Mouse (Mus musculus) kidney, embryonic 14.5 days (tissue): ENCODE measurements around the gene Best2. TPM values are rescaled to one million over a fixed set of nuclear protein-coding genes. Genes with fewer than 3 reads are reported as not detected.

ENCODE experiments used
- ATAC-seq: fragments of 200-750 bp; cut with Nextera tagmentation; 2 replicates; pipeline ENCODE4 v1.8.0; 2017; ENCODE audit warnings: moderate number of reproducible peaks, mild to moderate bottlenecking, moderate TSS enrichment, moderate library complexity; ENCODE audit not compliant: low FRiP score, low TSS enrichment
- H3K27ac ChIP-seq: fragments of 300-500 bp; sonication (generic); 2 replicates; pipeline ENCODE4 v1.5.1; 2014; ENCODE audit warnings: low read depth, mild to moderate bottlenecking, low read length, moderate library complexity, mixed read lengths
- H3K27me3 ChIP-seq: fragments of 300-500 bp; sonication (generic); 2 replicates; pipeline ENCODE4 v1.6.1; 2014; ENCODE audit warnings: mild to moderate bottlenecking, low read length; ENCODE audit not compliant: control insufficient read depth, insufficient read depth
- H3K36me3 ChIP-seq: fragments of 300-500 bp; sonication (generic); 2 replicates; pipeline ENCODE4 v1.6.1; 2014; ENCODE audit warnings: low read length, mixed read lengths; ENCODE audit not compliant: control insufficient read depth, insufficient read depth
- H3K4me1 ChIP-seq: fragments of 300-500 bp; sonication (generic); 2 replicates; pipeline ENCODE4 v1.6.1; 2014; ENCODE audit warnings: low read length, mixed read lengths; ENCODE audit not compliant: control insufficient read depth, insufficient read depth
- H3K4me2 ChIP-seq: fragments of 300-500 bp; sonication (generic); replicated peaks from 2 replicates; pipeline ENCODE4 v1.6.1; 2014; ENCODE audit warnings: low read depth, mild to moderate bottlenecking, low read length
- H3K4me3 ChIP-seq: fragments of 300-500 bp; sonication (generic); 2 replicates; pipeline ENCODE4 v1.5.1; 2014; ENCODE audit warnings: mild to moderate bottlenecking, low read length
- H3K9ac ChIP-seq: fragments of 300-500 bp; sonication (generic); 2 replicates; pipeline ENCODE4 v1.6.1; 2014; ENCODE audit warnings: low read depth, mild to moderate bottlenecking, low read length, moderate library complexity
- H3K9me3 ChIP-seq: fragments of 300-500 bp; sonication (generic); 2 replicates; pipeline ENCODE4 v1.6.1; 2016; ENCODE audit warnings: low read length; ENCODE audit not compliant: control insufficient read depth
- WGBS: fragments of 180-500 bp; shearing (Covaris S2); extraction: QIAGEN DNeasy Blood & Tissue Kit; methylation state at CpG from one replicate; pipeline ENCODE4 v1.1.7; 2014; 5-methylcytosine and 5-hydroxymethylcytosine counted together
- polyA plus RNA-seq: library from polyadenylated mRNA; unstranded; fragments of >200 nt; fragmentation: Nextera tagmentation; extraction: Ambion mirVana; gene quantifications from 2 replicates; pipeline ENCODE4 v1.2.1, GENCODE M21; 2014

Gene Best2
- polyA plus RNA-seq, 1 experiment from 2014 or later, result not detected

- WGBS, result 41% methylated on average over 11 of the region's 11 CpGs
- H3K36me3 ChIP-seq, result no peaks in the 10 kb centered on the region
- peaks cover 70% of the 10 kb centered on the region for H3K4me1 ChIP-seq
- no peak overlapping the region for H3K9ac ChIP-seq
- H3K4me3 ChIP-seq, result no peak overlapping the region
- H3K27me3 ChIP-seq, result no peaks in the 10 kb centered on the region; the same call in 1 of the 2 replicates
- ATAC-seq, result no peak
- H3K9me3 ChIP-seq, result no peaks in the 10 kb centered on the region
- H3K27ac ChIP-seq, result peak overlapping the region; percentile 53; the same call in 1 of the 2 replicates
- peak overlapping the region; percentile 98 for H3K4me2 ChIP-seq
Observed at GRCm38 (mm10) chr8:84980622-84981358, 33.5 kb downstream of the Best2 start.

DNA sequence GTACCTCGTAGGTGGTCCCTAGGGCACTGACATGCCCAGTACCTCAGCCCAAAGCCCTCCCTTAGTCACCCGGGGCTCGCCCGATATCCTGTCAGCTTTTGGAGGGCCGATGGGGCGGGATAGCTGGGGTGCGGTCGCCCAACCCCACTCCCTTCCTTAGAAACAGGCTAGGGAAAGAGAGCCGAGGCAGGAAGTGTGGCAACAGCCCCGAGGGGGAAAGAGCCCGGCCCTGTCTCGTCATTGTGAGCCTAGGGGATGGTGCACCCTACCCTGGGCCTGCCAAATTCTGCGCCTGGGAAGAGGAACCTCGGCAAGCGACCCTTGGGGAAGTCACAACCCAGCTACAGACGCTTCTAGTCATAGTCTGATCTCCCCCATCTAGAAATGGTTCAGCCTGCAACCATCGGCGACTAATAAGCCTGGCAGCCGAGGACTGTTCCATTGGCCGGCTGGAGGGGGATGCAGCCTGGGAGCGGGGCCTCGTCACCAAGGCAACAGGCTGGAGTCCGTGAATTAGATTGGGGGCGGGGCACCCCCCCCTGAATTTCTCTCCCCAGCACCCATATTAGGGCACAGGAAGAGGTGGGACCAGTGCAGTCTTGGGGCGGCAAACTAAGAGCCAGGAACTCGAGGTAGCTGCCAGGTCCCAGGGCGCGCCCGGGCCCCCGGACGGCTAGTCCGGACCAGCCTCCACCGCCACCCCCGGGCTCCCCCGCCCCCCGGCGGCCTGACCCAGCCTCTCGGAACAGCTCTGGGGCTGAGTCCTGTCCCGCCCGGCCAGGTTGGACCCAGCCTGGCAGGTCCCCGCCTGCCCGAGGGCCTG is 34.5 kb downstream of the Best2 start:
- peaks cover 65% of the 10 kb centered on the region for H3K4me1 ChIP-seq
- peak; percentile 14 for ATAC-seq
- peak overlapping the region; percentile 30; the same call in 1 of the 2 replicates for H3K27ac ChIP-seq

GRCm38 (mm10) chr8:84978248-84978940 is 35.9 kb downstream of the Best2 start, which contains the start of gene Junb:
Gene Junb, minus strand, starts transcription at chr8:84978718.
- peak within 1 kb of the TSS; percentile 68 for H3K9ac ChIP-seq
- H3K27me3 ChIP-seq, result no peaks in the 10 kb centered on the region; the same call in 1 of the 2 replicates
- peak; percentile 51 for ATAC-seq
- peaks cover 58% of the 10 kb centered on the region for H3K4me1 ChIP-seq
- H3K27ac ChIP-seq, result peak within 1 kb of the TSS; percentile 52; the same call in 1 of the 2 replicates
- H3K9me3 ChIP-seq, result no peaks in the 10 kb centered on the region
- H3K4me3 ChIP-seq, result peak within 1 kb of the TSS; percentile 58
- peak within 1 kb of the TSS; percentile 98 for H3K4me2 ChIP-seq
- WGBS, result under 1% methylated on average over 62 of the region's 63 CpGs
- H3K36me3 ChIP-seq, result peaks cover 11% of the 10 kb centered on the region

More for the DNA sequence above, 34.5 kb downstream of the Best2 start:
- peak overlapping the region; percentile 33 for H3K4me3 ChIP-seq
- peaks cover 4% of the 10 kb centered on the region; the same call in 1 of the 2 replicates for H3K36me3 ChIP-seq
- H3K27me3 ChIP-seq, result no peaks in the 10 kb centered on the region; the same call in 1 of the 2 replicates
- peak overlapping the region; percentile 98 for H3K4me2 ChIP-seq
- H3K9me3 ChIP-seq, result no peaks in the 10 kb centered on the region
- peak overlapping the region; percentile 31; the same call in 1 of the 2 replicates for H3K9ac ChIP-seq
- WGBS, result 3% methylated on average over 41 of the region's 42 CpGs

- ATAC-seq, result no peak
- H3K36me3 ChIP-seq, result peaks cover 19% of the 10 kb centered on the region
- peak overlapping the region; percentile 58 for H3K4me3 ChIP-seq
- H3K4me2 ChIP-seq, result peak overlapping the region; percentile 98
- H3K9ac ChIP-seq, result peak overlapping the region; percentile 68
- peak overlapping the region; percentile 52; the same call in 1 of the 2 replicates for H3K27ac ChIP-seq
- H3K4me1 ChIP-seq, result peaks cover 56% of the 10 kb centered on the region
- H3K9me3 ChIP-seq, result no peaks in the 10 kb centered on the region
- no peaks in the 10 kb centered on the region; the same call in 1 of the 2 replicates for H3K27me3 ChIP-seq
- WGBS, result 1% methylated on average over 69 of the region's 70 CpGs
Observed at GRCm38 (mm10) chr8:84977435-84978247, 36.7 kb downstream of the Best2 start.

- WGBS, result 2% methylated on average over 25 of the region's 25 CpGs
- H3K9me3 ChIP-seq, result no peaks in the 10 kb centered on the region
- peak overlapping the region; percentile 98 for H3K4me2 ChIP-seq
- peaks cover 50% of the 10 kb centered on the region for H3K4me1 ChIP-seq
- H3K36me3 ChIP-seq, result peaks cover 26% of the 10 kb centered on the region
- H3K4me3 ChIP-seq, result peak overlapping the region; percentile 58
- H3K27ac ChIP-seq, result no peak overlapping the region
- H3K27me3 ChIP-seq, result no peaks in the 10 kb centered on the region; the same call in 1 of the 2 replicates
- ATAC-seq, result no peak
- peak overlapping the region; percentile 68; the same call in 1 of the 2 replicates for H3K9ac ChIP-seq
Observed at GRCm38 (mm10) chr8:84976763-84977434, 37.4 kb downstream of the Best2 start.

DNA sequence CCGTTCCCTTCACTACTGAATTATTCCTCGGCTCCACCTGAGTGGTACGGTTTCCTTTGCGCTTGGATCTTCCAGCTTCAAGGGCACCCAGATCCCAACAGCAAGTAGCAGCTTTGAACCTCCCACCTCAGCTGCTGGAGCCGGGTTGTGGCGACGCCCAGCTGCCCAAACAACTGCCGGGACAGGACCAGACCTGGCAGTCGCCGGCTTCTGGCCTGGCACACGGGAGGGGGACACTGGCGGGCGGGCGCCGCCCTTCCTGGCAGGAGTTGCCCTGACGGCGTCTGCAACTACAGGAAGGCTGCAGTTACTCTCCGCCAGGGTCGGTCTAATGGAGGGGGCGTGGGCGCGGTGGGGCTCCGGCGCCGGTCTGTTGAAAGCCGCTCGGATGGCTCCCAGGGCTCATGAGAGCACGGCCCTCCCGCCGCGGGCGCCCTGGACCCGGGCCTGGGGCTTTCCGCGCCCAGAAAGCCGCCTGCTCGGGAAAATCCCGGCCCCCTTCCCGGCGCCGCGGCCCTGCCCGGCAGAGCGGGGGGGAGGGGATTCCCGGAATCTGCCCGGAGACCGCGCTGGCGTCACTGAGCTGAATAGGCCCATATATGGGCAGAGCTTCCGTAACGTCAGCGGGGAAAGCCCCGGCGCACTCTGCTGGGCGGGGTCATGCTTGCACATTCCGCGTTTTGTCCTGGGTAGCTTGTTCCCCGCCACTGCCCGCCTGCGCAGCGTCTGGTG is 38.1 kb downstream of the Best2 start:
- H3K4me1 ChIP-seq, result peaks cover 44% of the 10 kb centered on the region

DNA sequence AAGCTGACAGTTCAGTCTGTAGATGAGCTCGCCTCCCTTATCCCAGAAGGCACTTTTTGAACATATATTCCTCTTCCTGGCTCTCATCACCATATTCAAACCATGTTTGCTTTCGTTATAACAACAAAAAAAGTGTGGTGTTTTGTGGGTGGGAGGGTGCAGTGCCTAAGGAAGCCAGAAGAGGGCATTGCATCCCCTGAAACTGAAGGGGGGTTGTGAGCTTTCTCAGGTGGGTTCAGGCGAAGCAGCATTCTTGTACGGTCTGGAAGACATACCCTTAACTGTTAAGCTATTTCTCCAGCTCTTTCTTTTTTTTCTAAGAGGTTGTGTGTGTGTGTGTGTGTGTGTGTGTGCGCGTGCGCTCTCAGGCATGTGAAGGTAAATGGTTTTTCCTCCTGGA is 38.9 kb downstream of the Best2 start:
- H3K4me1 ChIP-seq, result peaks cover 45% of the 10 kb centered on the region

More for the DNA sequence above, 38.1 kb downstream of the Best2 start:
- Histone ChIP-seq H3K9me3 (no peaks in the 10 kb centered on the region), H3K27me3 (no peaks in the 10 kb centered on the region; the same call in 1 of the 2 replicates), H3K4me3 (peak overlapping the region; percentile 58), H3K9ac (peak overlapping the region; percentile 57), H3K36me3 (peaks cover 33% of the 10 kb centered on the region), H3K4me2 (peak overlapping the region; percentile 98), H3K27ac (peak overlapping the region; percentile 53; the same call in 1 of the 2 replicates)
- ATAC-seq, result peak; percentile 84
- under 1% methylated on average over 57 of the region's 61 CpGs for WGBS

More for the DNA sequence above, 38.9 kb downstream of the Best2 start:
- Histone ChIP-seq H3K27me3 (no peaks in the 10 kb centered on the region; the same call in 1 of the 2 replicates), H3K36me3 (peaks cover 38% of the 10 kb centered on the region), H3K9ac (no peak overlapping the region), H3K4me3 (no peak overlapping the region), H3K27ac (no peak overlapping the region), H3K9me3 (no peaks in the 10 kb centered on the region), H3K4me2 (peak overlapping the region; percentile 98; the same call in 1 of the 2 replicates)
- 31% methylated on average over 7 of the region's 7 CpGs for WGBS
- no peak for ATAC-seq
